Mouse (Mus musculus): ENCODE results near the gene Ren1. TPM values are rescaled to one million over a fixed set of nuclear protein-coding genes. Genes with fewer than 3 reads are reported as not detected.
"Not testable (repeated sequence)": the region's sequence is repeated elsewhere in the genome, so short reads cannot be mapped to it uniquely, and the experiment has no call there.

Gene Ren1
- total RNA-seq, 2 experiments from 2014 or later: not detected

DNA sequence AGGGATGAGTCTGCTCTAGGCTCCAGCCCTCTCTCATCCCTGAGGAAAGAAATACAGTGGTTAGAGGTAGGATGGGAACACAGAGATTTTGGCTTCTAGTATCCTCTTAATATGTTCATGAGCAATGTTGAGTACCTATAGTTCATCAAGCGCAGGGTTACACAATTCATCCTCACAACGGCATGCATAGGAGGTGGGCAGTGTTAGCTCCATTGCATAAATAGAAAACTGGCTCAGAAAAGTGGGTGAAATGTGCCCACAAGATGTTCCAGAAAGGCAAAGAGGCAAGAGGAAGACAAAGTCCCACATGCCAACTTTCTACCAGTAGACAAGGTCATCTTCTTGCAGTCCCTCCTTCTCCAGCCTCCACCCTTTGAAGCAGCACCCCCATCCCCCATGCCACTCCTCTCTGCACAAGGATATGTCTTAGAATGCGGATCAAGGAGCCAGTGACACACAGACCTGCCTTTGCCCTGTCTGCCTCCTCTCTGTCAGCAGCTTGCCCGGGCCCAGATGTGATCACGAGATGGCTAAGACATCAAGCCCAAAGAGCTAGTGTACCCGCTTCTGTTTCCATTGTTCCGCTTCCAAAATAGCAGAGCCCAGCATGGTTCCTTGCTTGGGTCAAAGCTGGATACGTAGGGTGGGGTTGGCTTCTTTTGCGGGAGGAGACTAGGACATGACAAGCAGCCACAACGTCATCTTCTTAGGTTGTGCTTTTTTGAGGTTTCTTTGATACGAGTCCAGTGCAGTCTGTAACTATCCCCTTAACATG is 17.5 kb upstream of the Ren1 start:
- peak in 1 of 2 experiments; percentile 17 for DNase-seq (ENCODE audit: extremely low spot score in 1 of 2, low spot score in 2 of 2)
- intact Hi-C loops (cut with DNase I): loop anchor here (2.0 kb wide), 1 partner anchor 18 kb away; the partner anchor contains the start of gene Ren1

DNA sequence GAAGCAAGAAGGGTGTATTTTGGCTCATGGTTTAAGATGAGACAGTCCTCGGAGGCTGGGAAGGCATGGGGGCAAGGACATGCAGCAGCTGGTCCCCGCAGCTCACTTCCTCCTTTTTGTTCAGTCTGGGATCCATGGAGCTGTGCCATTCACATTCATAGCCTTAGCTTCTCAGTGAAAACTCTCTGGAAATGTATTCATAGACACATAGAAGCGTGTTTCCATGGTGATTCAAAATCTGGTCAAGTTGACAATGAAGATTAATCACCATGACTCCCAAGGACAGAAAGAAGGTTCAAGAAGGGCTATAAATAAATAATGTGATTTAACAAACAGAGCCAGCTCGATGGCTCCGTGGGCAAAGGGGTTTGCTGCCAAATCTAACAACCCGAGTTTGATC is 16.4 kb upstream of the Ren1 start:
- peak in 1 of 2 experiments; percentile 56 for DNase-seq (ENCODE audit: extremely low spot score in 1 of 2, low spot score in 2 of 2)
- intact Hi-C loops (cut with DNase I): loop anchor here (2.0 kb wide), 1 partner anchor 17 kb away; the partner anchor contains the start of gene Ren1

DNA sequence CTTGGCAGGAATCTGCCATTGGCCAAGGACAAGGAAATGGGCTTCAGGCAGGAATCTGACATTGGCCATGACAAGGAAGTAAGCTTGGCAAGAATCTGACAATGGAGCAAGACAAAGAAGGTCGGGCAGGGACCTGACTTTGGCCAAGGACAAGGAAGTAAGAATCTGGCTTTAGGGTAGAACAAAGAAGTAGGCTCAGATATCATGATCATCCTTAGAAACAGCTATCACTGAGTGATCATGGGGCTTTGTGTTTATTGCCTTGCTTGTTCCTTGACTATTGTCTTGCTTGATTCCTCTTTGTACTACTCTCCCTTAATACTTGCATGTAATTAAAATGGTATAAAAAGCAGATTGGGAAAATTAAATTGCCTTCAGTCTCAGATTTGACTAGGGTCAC is 9.9 kb upstream of the Ren1 start:
- DNase-seq (ENCODE audit: extremely low spot score in 1 of 2, low spot score in 2 of 2); intact Hi-C loops (cut with DNase I): not testable (repeated sequence)

DNA sequence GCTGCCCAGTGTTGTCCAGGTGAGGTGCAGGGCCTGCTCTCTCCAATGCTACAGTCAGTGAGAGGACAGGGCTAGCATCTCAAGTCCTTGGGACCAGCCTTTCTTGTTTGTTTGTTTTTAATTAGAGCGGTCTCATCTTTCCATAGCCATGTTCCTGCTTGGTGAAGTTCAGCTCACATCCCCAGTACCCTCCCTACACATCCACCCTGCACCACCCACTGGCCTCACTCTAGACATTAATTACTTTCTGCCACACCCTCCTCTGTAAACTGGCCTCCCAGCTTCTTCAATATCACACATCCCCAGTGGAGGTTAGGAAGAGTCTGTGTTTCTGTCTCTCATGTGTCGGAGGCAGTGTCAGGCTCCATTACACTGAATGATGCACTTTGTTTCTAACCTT is 6.0 kb upstream of the Ren1 start:
- DNase-seq (ENCODE audit: extremely low spot score in 1 of 2, low spot score in 2 of 2): no peak
- intact Hi-C loops (cut with DNase I): no loop called here

DNA sequence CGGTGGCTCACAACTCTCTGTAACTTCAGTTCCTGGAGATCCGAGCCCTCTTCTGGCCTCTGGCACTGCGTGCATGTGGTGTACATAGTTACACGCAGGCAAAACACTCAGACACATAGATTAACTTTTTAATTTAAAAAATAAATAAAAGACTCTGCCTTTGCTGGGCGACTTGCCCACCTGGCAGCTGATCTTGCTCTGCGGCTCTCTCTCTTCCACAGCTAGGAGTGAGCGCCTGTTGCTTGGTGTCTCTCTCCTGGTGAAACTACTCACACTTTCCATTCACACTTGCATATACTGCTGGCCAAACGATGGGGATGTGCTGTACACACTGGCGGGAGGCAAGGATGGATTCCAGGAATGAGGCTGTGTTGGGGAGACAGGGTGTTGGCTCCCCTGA is 3.8 kb upstream of the Ren1 start:
- intact Hi-C loops (cut with DNase I): no loop called here
- peak in 1 of 2 experiments; percentile 45 for DNase-seq (ENCODE audit: extremely low spot score in 1 of 2, low spot score in 2 of 2)

DNA sequence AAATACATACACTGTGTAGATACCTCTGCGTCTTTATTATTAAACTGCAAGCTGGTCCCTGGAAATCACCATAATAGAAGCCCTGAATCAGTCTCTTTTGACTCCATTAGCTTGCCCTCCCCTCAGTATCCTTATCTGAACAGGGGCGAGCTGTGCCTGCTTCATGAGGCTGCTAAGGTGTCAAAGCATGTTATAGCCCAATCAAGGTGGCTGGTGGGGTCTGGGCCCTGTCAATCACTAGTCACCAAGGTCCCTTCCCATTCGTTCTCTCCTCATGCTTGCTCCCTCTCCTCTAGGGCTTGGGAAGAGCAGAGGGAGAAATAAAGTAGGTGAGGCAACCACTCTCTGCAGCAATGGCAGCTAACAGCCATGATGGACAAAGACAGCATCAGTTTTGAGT is 3.1 kb upstream of the Ren1 start:
- intact Hi-C loops (cut with DNase I): no loop called here
- DNase-seq (ENCODE audit: extremely low spot score in 1 of 2, low spot score in 2 of 2): no peak

DNA sequence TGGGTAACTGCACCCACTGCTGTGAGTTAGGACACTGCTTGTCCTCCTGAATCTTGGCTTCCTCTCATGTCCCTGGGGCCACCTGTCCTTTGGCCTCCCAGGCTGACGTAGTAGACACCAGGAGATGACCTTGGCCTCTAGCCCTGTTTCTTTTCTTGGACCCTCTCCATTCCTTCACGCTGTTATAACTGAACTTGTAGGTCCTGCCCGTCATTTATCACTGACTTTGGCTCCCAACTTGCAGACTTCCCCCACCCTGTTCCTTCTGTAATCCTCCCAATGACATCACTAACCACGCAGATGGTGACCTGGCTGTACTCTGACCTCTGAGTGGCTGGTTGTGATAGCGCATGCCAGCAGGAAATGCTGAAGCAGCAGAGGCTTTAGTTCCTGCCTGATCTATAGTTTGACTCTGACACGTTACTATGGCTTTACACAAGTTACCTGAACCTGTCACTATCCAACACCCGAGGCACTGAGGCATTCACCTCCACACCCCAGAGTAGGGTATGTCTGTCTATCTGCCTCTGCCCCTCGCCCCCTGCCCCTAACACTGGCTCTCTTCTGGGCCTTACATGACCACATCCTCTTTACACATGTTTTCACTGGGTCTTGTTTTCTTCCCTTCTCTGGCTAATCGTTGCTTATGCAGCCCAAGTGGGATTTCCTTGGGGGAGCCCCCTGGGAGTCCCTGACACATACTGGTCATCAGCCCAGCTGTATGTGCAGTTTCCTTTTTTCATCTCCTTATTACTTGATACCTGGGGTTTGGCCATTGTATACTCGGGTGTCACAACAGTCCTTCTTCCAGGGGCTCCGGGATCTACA is 2.4 kb upstream of the Ren1 start:
- intact Hi-C loops (cut with DNase I): no loop called here
- peak in 1 of 2 experiments; percentile 13 for DNase-seq (ENCODE audit: extremely low spot score in 1 of 2, low spot score in 2 of 2)

DNA sequence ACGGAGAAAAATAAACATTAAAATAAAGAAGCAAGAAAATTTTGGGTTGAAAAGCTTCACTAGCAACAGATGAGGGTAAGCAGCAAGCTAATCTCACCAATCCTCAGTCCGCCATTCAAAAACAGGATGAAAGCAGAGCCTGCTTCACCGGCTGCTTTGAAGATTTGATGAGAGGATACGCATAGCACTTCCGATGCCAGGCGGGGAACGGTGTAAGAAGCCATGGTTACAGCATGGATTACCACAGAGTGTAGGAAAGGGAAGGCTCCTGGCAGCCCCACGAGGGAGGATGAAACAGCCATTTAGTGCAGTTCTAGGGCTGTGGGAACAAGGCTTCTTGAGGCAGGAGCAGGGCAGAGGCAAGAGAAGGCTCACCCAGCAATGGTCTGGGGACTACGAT is 1.5 kb downstream of the Ren1 start:
- intact Hi-C loops (cut with DNase I): loop anchor here (2.0 kb wide), 3 partner anchors 19 to 173 kb away; no protein-coding TSS in a partner anchor

DNA sequence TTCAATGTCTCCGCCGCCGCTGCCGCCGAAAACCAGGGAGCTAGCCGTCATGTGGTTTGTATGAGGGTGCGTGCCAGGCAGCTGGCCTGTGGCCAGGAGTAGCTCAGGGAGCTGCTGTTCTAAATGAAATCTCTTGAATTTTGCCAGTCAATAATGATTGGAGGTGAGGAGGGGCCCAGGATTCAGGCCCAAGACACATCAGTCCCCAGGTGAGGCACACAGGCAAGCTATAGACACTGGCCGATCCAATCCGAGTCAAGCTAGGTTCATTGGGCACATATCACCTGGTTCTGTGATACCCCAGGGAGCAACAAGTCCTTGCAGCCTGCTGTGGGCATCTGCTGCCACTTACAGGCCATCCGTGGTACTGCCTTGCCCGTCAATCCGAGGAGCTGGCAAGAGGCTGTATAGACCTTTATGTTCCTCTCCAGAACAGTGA is 3.1 kb downstream of the Ren1 start:
- intact Hi-C loops (cut with DNase I): loop anchor here (2.0 kb wide), 1 partner anchor 37 kb away; no protein-coding TSS in a partner anchor
- peak; percentile 73 to 83 for DNase-seq (ENCODE audit: extremely low spot score in 1 of 2, low spot score in 2 of 2)

More for the DNA sequence above, 1.5 kb downstream of the Ren1 start:
- DNase-seq (ENCODE audit: extremely low spot score in 1 of 2, low spot score in 2 of 2): peak in 1 of 2 experiments; percentile 41

DNA sequence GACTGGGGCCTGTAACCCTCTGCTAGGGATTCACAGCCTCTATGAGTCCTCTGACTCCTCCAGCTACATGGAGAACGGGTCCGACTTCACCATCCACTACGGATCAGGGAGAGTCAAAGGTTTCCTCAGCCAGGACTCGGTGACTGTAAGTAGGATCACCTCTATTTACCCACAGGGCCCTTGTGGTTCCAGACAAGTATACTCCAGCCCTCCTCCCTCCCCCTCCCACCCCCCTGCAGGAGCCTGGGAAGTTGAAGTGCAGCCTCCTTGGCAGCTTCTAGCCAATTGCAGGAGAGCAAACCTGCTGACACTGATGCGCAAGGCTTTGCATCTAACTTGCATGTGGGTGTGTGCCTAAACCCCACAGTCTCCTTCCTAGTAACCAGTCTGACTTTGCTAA is 5.2 kb downstream of the Ren1 start:
- no peak for DNase-seq (ENCODE audit: extremely low spot score in 1 of 2, low spot score in 2 of 2)
- intact Hi-C loops (cut with DNase I): no loop called here

DNA sequence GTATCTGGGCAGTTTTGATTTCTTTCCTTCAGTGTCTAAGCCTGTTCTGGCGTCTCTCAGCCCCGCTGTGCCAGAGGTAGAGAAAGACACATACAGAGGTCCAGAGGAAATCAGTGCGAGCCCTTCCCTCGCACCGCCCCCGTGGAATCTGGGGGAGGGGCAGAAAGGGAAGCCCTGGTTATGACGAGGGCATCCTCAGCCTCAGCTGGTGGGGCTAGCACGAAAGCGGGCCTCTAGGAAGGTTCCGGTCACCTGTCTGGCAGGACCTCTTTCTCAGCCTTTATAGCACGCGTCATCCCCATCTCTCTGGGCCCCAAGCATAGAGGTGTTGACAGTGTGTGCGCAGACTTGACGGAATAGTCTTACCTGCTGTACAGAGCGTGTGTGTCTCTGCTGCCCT is 5.6 kb downstream of the Ren1 start:
- peak in 1 of 2 experiments; percentile 27 for DNase-seq (ENCODE audit: extremely low spot score in 1 of 2, low spot score in 2 of 2)
- intact Hi-C loops (cut with DNase I): no loop called here

DNA sequence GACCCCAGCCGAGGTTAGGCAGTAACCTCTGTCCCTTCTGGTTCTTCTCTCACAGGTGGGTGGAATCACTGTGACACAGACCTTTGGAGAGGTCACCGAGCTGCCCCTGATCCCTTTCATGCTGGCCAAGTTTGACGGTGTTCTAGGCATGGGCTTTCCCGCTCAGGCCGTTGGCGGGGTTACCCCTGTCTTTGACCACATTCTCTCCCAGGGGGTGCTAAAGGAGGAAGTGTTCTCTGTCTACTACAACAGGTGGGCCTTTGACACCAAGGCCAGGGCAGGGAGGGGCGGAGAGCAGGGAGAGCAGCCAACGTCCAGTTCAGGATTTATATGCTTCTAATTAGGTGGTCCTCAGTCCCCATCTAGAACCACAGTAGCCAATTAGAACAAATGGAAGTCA is 6.0 kb downstream of the Ren1 start:
- intact Hi-C loops (cut with DNase I): no loop called here
- peak in 1 of 2 experiments; percentile 17 for DNase-seq (ENCODE audit: extremely low spot score in 1 of 2, low spot score in 2 of 2)

DNA sequence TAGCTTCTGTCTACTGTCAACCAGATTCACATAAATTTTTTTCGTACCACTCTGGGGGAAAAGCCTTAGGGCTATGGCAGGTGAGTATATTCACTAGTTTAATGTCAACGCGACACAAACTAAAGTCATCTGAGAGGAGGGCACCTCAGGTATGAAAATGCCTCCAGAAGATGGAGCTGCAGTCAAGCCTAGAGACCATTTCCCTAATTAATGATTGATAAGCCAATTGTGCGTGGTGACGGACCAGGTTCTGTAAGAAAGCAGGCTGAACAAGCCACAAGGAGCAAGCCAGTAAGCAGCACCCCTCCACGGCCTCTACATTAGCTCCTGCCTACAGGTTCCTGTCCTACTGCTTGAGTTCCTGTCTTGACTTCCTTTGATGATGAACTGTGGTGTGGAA is 10.7 kb downstream of the Ren1 start:
- no peak for DNase-seq (ENCODE audit: extremely low spot score in 1 of 2, low spot score in 2 of 2)
- intact Hi-C loops (cut with DNase I): no loop called here

DNA sequence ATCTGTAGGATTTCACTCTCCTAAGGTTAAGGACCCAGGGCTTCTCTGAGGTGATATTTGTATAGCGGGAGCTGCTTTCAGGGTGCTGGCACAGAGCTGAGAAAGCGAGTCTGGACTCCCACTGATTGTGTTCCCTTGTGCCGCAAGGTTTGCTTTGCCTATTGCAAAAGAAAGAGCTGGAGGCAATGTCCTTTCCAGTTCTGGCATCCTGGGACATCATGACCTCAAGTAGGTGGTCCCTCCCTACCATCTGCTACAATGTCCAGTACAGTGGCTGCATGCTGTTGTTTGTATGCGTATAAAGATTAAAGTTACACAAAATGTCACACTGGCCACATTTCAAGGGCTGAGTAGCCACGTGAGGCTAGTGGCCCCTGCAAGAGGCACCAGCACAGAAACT is 11.8 kb downstream of the Ren1 start:
- intact Hi-C loops (cut with DNase I): no loop called here
- DNase-seq (ENCODE audit: extremely low spot score in 1 of 2, low spot score in 2 of 2): no peak

DNA sequence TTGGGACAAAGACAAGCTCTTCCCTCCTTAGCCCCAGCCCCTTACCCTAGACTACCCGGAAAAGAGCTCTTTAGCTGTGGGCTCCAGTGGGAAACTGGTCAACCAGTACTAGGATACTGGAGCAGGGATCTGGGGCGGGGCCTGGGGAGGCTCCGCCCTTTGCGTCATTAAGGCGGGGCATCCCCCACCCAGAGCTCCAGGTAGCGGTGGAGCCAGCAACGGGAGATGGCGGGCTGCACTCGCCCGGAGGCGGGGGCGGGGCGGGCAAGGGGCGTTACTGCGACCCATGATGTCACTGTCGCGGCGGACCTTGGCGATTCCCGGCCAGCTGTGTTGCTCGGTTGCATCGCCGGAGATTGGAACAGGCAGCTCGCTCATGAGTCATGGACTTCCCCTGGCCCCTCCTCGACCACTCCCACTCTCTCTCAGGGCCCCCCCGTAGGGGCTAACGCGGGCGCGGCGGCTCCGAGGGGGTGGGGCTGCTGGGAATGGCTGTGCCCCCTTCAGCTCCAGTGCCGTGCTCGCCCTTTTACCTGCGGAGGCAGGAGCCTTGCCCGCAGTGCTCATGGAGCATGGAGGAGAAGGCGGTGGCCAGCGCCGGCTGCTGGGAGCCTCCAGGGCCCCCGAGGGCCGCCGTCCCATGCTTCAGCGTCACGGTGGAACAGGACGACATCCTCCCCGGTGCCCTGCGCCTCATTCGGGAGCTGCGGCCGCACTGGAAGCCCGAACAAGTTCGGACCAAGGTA is 13.1 kb downstream of the Ren1 start, which contains the start of gene Etnk2:
Etnk2 (plus strand) TSS at position 297 of the 746 bp plus-strand sequence.
- intact Hi-C loops (cut with DNase I): no loop called here
- DNase-seq (ENCODE audit: extremely low spot score in 1 of 2, low spot score in 2 of 2): peak; percentile 54 to 86

DNA sequence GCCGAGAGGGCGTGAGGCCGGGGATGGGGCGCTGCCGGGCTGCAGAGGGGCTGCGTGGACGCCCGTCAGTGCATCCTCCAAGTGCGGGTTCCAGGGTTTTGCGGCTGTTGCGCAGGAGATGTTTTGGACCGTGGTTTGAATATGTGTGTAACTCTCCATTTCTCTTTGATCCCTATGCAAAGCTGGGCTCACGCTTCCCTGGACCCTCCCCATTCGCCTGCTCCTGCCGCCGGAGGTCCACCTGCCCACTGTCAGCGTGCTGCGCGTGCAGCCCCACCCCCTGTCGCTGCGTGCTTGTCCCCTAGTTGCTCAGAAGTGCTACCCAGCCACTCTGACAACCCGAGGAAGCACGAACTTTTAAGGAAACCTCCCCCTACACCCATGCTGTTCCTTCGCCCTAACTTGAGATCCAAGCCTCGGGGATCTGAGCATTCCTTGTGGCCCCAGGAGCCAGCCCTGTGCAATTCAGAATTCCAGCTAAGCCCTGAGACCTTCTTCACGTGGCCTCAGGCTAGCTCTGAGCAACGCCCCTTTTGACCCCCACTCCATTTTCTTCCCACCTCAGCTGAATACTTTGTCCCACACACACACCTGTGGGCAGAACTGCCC is 13.8 kb downstream of the Ren1 start:
- DNase-seq (ENCODE audit: extremely low spot score in 1 of 2, low spot score in 2 of 2): no peak
- intact Hi-C loops (cut with DNase I): no loop called here

DNA sequence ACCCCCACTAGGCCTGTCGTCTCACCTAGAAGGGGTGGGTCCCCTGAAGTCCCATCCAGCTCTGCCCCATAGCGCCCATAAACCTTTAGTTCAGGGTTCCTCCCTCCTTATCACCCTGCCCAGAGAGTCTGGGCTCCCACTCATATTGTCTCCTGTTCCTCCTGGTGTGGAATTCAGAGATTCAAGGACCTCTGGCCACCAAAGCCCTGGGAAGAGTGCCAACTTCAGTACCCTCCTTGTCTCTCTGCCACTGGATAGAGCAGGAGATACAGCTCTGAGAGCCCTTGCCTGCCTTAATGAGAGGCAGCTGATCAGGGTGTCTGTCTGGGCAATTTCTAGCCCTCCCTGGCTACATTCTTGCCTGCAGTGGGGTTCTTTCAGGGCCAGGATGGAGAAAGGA is 14.6 kb downstream of the Ren1 start:
- no peak for DNase-seq (ENCODE audit: extremely low spot score in 1 of 2, low spot score in 2 of 2)
- intact Hi-C loops (cut with DNase I): no loop called here

DNA sequence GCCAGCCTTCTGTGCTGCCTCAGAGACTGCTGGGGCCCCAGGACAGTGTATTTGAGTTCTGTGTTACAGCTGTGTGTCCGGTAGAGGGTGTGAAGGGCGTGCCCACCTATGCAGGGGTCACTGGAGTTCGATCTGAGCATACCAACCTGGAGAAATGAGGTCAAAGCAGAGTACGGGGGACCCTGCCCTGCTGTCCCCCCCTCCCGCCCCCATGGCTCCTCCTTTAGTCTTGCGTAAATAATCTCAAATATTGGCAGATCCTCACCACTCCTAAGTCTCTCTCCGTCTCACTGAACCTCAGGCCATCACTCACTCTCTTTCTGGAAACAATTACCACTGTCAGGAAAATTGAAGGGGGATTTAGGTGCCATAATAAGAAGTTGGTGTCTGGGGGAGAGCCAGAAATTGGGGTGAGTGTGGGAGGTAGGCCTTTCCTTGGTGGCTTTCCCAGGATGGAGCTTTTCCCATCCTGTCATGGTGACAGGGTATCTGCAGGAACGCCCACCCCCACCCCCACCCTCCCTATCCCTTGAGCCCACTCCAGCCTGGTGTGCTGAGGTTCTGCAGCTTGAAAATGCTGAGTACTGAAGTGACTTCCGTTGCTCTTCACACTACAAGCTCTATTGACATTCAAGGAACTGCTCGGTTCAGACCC is 16.8 kb downstream of the Ren1 start:
- intact Hi-C loops (cut with DNase I): no loop called here
- DNase-seq (ENCODE audit: extremely low spot score in 1 of 2, low spot score in 2 of 2): no peak
